Mouse (Mus musculus) thymus, adult 2 months (tissue): ENCODE results near the gene Plch1.

Source experiments
- CTCF ChIP-seq: fragments of 200-500 bp; IDR thresholded peaks from 2 replicates; pipeline ENCODE4 v1.5.1; 2012; ENCODE audit warnings: mild to moderate bottlenecking, control low read depth, low read length, moderate library complexity, borderline replicate concordance; ENCODE audit not compliant: control insufficient read depth, poor library complexity, insufficient read depth; ENCODE audit errors: extremely low read depth
- POLR2A ChIP-seq: fragments of 200-500 bp; IDR thresholded peaks from 2 replicates; pipeline ENCODE4 v1.6.1; 2012; ENCODE audit warnings: mild to moderate bottlenecking, low read length, control low read depth, moderate library complexity; ENCODE audit not compliant: control insufficient read depth, poor library complexity, insufficient read depth; ENCODE audit errors: extremely low read depth

GRCm38 (mm10) chr3:63668779-63669178, 230.5 kb downstream of the Plch1 start:
- no peak for TF ChIP-seq CTCF
- TF ChIP-seq POLR2A: no peak
